Mouse (Mus musculus): ENCODE results near the gene Car15.

DNA sequence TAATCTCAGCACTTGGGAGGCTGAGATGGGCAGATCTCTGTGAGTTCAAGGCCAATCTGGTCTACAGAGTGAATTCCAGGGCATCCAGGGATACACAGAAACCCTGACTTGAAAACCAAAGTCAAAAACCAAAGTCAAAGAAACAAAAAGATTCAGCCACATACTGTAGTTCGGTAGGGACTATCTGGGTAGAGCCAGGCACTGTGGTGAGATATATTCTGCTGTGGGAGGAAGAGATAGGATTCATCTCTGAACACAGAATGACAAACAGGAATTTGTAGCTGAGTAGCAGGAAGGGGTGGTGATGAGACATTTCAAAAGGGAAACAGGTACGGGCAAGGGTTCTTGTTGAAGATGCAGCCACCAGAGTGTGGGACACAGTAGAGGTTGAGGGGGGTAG is 9.9 kb downstream of the Car15 start:
- TF ChIP-seq POLR2A (IDR thresholded peaks at IDR 0.05; ENCODE audit: low read depth, low read length) = no peak
- no peak for TF ChIP-seq CTCF (conservative IDR thresholded peaks at IDR 0.05; ENCODE audit: insufficient read depth, insufficient read length, low read depth, low read length)
